Mouse (Mus musculus) erythroblast, embryonic 14.5 days (primary cell): ENCODE measurements around the gene Slc22a12.

Experiments
- GATA1 ChIP-seq: IDR thresholded peaks from 2 replicates; pipeline ENCODE4 v1.6.1; 2012; ENCODE audit warnings: low read length, inconsistent platforms, mixed read lengths
- TAL1 ChIP-seq: IDR thresholded peaks from 3 replicates; pipeline ENCODE4 v1.6.1; 2012; ENCODE audit warnings: low read length, inconsistent platforms, mixed read lengths

GRCm38 (mm10) chr19:6542367-6543034, at the start of gene Slc22a12:
- TF ChIP-seq GATA1 = no peak
- TF ChIP-seq TAL1 = no peak
